Mouse (Mus musculus) limb, embryonic 14.5 days (tissue): ENCODE data around the gene Plxdc1. TPM values are rescaled to one million over a fixed set of nuclear protein-coding genes. Genes with fewer than 3 reads are reported as not detected.

Source experiments
- ATAC-seq: fragments of 200-750 bp; cut with Nextera tagmentation; 2 replicates; pipeline ENCODE4 v1.8.0; 2017; ENCODE audit warnings: low read depth, moderate number of reproducible peaks, moderate TSS enrichment; ENCODE audit not compliant: low FRiP score
- DNase-seq: peaks from one replicate; pipeline ENCODE4 v3.0.0-alpha.2; 2015; ENCODE audit warnings: low spot score
- H3K27ac ChIP-seq: fragments of 300-500 bp; sonication (generic); replicated peaks from 2 replicates; pipeline ENCODE4 v1.5.1; 2014; ENCODE audit warnings: low read depth, mild to moderate bottlenecking, low read length, moderate library complexity, mixed read lengths
- H3K27me3 ChIP-seq: fragments of 300-500 bp; sonication (generic); 2 replicates; pipeline ENCODE4 v1.6.1; 2014; ENCODE audit warnings: low read length, mixed read lengths; ENCODE audit not compliant: control insufficient read depth, insufficient read depth
- H3K36me3 ChIP-seq: fragments of 300-500 bp; sonication (generic); 2 replicates; pipeline ENCODE4 v1.6.1; 2014; ENCODE audit warnings: mild to moderate bottlenecking, low read length, moderate library complexity, mixed read lengths; ENCODE audit not compliant: control insufficient read depth, insufficient read depth
- H3K4me1 ChIP-seq: fragments of 300-500 bp; sonication (generic); 2 replicates; pipeline ENCODE4 v1.6.1; 2014; ENCODE audit warnings: antibody characterized with exemption, low read length, mixed read lengths; ENCODE audit not compliant: control insufficient read depth, insufficient read depth
- H3K4me2 ChIP-seq: fragments of 300-500 bp; sonication (generic); replicated peaks from 2 replicates; pipeline ENCODE4 v1.6.1; 2014; ENCODE audit warnings: low read depth, mild to moderate bottlenecking, low read length, moderate library complexity; ENCODE audit not compliant: severe bottlenecking
- H3K4me3 ChIP-seq: fragments of 300-500 bp; sonication (generic); replicated peaks from 2 replicates; pipeline ENCODE4 v1.5.1; 2014; ENCODE audit warnings: low read length
- H3K9ac ChIP-seq: fragments of 300-500 bp; sonication (generic); 2 replicates; pipeline ENCODE4 v1.6.1; 2014; ENCODE audit warnings: mild to moderate bottlenecking, low read depth, low read length, moderate library complexity; ENCODE audit not compliant: severe bottlenecking
- H3K9me3 ChIP-seq: fragments of 300-500 bp; sonication (generic); 2 replicates; pipeline ENCODE4 v1.6.1; 2016; ENCODE audit warnings: low read length; ENCODE audit not compliant: control insufficient read depth
- POLR2A ChIP-seq: fragments of 200-500 bp; IDR thresholded peaks from 2 replicates; pipeline ENCODE4 v1.8.0; 2012; ENCODE audit warnings: inconsistent platforms, mild to moderate bottlenecking, moderate library complexity, borderline replicate concordance; ENCODE audit not compliant: insufficient read depth, insufficient read length; ENCODE audit errors: extremely low read depth
- WGBS: fragments of 180-500 bp; shearing (Covaris S2); extraction: QIAGEN DNeasy Blood & Tissue Kit; methylation state at CpG from one replicate; pipeline ENCODE4 v1.1.7; 2014; 5-methylcytosine and 5-hydroxymethylcytosine counted together
- microRNA-seq: library from miRNA; unstranded; fragments of <30 nt; microRNA quantifications from one replicate; pipeline ENCODE4, GENCODE M21; 2016
- polyA plus RNA-seq, 2 experiments: library from polyadenylated mRNA; depleted of rRNA in 1 of 2; stranded (reverse) in 1 of 2; unstranded in 1 of 2; fragments of >200 nt; fragmentation: Nextera tagmentation in 1 of 2; extraction: Ambion mirVana in 1 of 2; gene quantifications; 2 replicates each; pipeline versions ENCODE4 v1.2.1 to v1.2.3; 2012 to 2014

Plxdc1 gene
- polyA plus RNA-seq, 2 experiments: 1.0 to 1.1 TPM

GRCm38 (mm10) chr11:97877341-97877740 lies 108.9 kb downstream of the Plxdc1 start:
- Histone ChIP-seq H3K4me1 (no peaks in the 10 kb centered on the region), H3K27ac (no peak overlapping the region), H3K9ac (no peak overlapping the region), H3K4me2 (no peak overlapping the region), H3K9me3 (no peaks in the 10 kb centered on the region), H3K36me3 (no peaks in the 10 kb centered on the region), H3K4me3 (no peak overlapping the region), H3K27me3 (no peaks in the 10 kb centered on the region)
- DNase-seq: no peak
- ATAC-seq: no peak
- TF ChIP-seq POLR2A: no peak
- 25% methylated on average over 2 of the region's 2 CpGs for WGBS

GRCm38 (mm10) chr11:97874396-97874795 lies 111.8 kb downstream of the Plxdc1 start:
- H3K36me3 ChIP-seq: no peaks in the 10 kb centered on the region
- ATAC-seq: no peak
- H3K4me2 ChIP-seq: no peak overlapping the region
- H3K9ac ChIP-seq: no peak overlapping the region
- 78% methylated on average over 1 of the region's 1 CpGs for WGBS
- no peak overlapping the region for H3K4me3 ChIP-seq
- TF ChIP-seq POLR2A: no peak
- no peaks in the 10 kb centered on the region for H3K27me3 ChIP-seq
- H3K9me3 ChIP-seq: no peaks in the 10 kb centered on the region
- no peak overlapping the region for H3K27ac ChIP-seq
- H3K4me1 ChIP-seq: no peaks in the 10 kb centered on the region
- DNase-seq: no peak

Small RNAs within 50 kb of the gene (microRNA-seq; reads per million reads assigned to microRNA genes)
- gene Gm22461 (not detected), gene Gm27597 (not detected)

Other genes with a start within 250 kb of the Plxdc1 start
- 34.4 and 37.4 TPM in 2 replicates for gene Pip4k2b, start 241.7 kb downstream of the Plxdc1 start, polyA plus RNA-seq (2012; rRNA removed)
- 2.2 and 2.3 TPM in 2 replicates for gene Pip4k2b, start 241.7 kb downstream of the Plxdc1 start, polyA plus RNA-seq (2014; fragmentation: Nextera tagmentation; extraction: Ambion mirVana)
- 20.6 and 22.0 TPM in 2 replicates for gene Cwc25, start 219.9 kb downstream of the Plxdc1 start, polyA plus RNA-seq (2012; rRNA removed)
- gene Cwc25, start 219.9 kb downstream of the Plxdc1 start, polyA plus RNA-seq (2014; fragmentation: Nextera tagmentation; extraction: Ambion mirVana): 11.6 and 11.7 TPM in 2 replicates
- gene 1700001P01Rik, start 210.5 kb downstream of the Plxdc1 start, polyA plus RNA-seq (2012; rRNA removed): 0.34 TPM in 1 of 2 replicates, not detected in the other
- 0.35 TPM in 1 of 2 replicates, not detected in the other for gene 1700001P01Rik, start 210.5 kb downstream of the Plxdc1 start, polyA plus RNA-seq (2014; fragmentation: Nextera tagmentation; extraction: Ambion mirVana)
- 456 and 903 TPM in 2 replicates for gene Rpl23, start 204.0 kb downstream of the Plxdc1 start, polyA plus RNA-seq (2012; rRNA removed)
- 730 and 764 TPM in 2 replicates for gene Rpl23, start 204.0 kb downstream of the Plxdc1 start, polyA plus RNA-seq (2014; fragmentation: Nextera tagmentation; extraction: Ambion mirVana)
- 105 and 120 TPM in 2 replicates for gene Lasp1, start 187.4 kb downstream of the Plxdc1 start, polyA plus RNA-seq (2012; rRNA removed)
- 95.7 and 103 TPM in 2 replicates for gene Lasp1, start 187.4 kb downstream of the Plxdc1 start, polyA plus RNA-seq (2014; fragmentation: Nextera tagmentation; extraction: Ambion mirVana)
- gene B230217C12Rik, start 145.7 kb downstream of the Plxdc1 start, polyA plus RNA-seq (2012; rRNA removed): 12.4 and 13.3 TPM in 2 replicates
- gene B230217C12Rik, start 145.7 kb downstream of the Plxdc1 start, polyA plus RNA-seq (2014; fragmentation: Nextera tagmentation; extraction: Ambion mirVana): 5.3 and 7.2 TPM in 2 replicates
- 0.58 and 1.0 TPM in 2 replicates for gene Fbxo47, start 102.3 kb downstream of the Plxdc1 start, polyA plus RNA-seq (2012; rRNA removed)
- gene Fbxo47, start 102.3 kb downstream of the Plxdc1 start, polyA plus RNA-seq (2014; fragmentation: Nextera tagmentation; extraction: Ambion mirVana): 0.22 and 0.82 TPM in 2 replicates
- gene Arl5c, start 9.7 kb upstream of the Plxdc1 start, polyA plus RNA-seq (2012; rRNA removed): 2.4 and 2.7 TPM in 2 replicates
- gene Arl5c, start 9.7 kb upstream of the Plxdc1 start, polyA plus RNA-seq (2014; fragmentation: Nextera tagmentation; extraction: Ambion mirVana): 6.1 and 7.4 TPM in 2 replicates
- 51.4 and 54.1 TPM in 2 replicates for gene Cacnb1, start 36.6 kb upstream of the Plxdc1 start, polyA plus RNA-seq (2012; rRNA removed)
- 20.9 and 21.5 TPM in 2 replicates for gene Cacnb1, start 36.6 kb upstream of the Plxdc1 start, polyA plus RNA-seq (2014; fragmentation: Nextera tagmentation; extraction: Ambion mirVana)
- gene Rpl19, start 40.3 kb upstream of the Plxdc1 start, polyA plus RNA-seq (2012; rRNA removed): 1,201 and 1,869 TPM in 2 replicates
- 1,151 and 1,199 TPM in 2 replicates for gene Rpl19, start 40.3 kb upstream of the Plxdc1 start, polyA plus RNA-seq (2014; fragmentation: Nextera tagmentation; extraction: Ambion mirVana)
- 1.4 and 1.6 TPM in 2 replicates for gene Stac2, start 67.0 kb upstream of the Plxdc1 start, polyA plus RNA-seq (2012; rRNA removed)
- 0.70 and 1.0 TPM in 2 replicates for gene Stac2, start 67.0 kb upstream of the Plxdc1 start, polyA plus RNA-seq (2014; fragmentation: Nextera tagmentation; extraction: Ambion mirVana)
- gene Fbxl20, start 164.0 kb upstream of the Plxdc1 start, polyA plus RNA-seq (2012; rRNA removed): 18.4 and 22.5 TPM in 2 replicates
- gene Fbxl20, start 164.0 kb upstream of the Plxdc1 start, polyA plus RNA-seq (2014; fragmentation: Nextera tagmentation; extraction: Ambion mirVana): 17.8 and 18.4 TPM in 2 replicates
- 27.9 and 28.5 TPM in 2 replicates for gene Med1, start 206.8 kb upstream of the Plxdc1 start, polyA plus RNA-seq (2012; rRNA removed)
- gene Med1, start 206.8 kb upstream of the Plxdc1 start, polyA plus RNA-seq (2014; fragmentation: Nextera tagmentation; extraction: Ambion mirVana): 51.3 and 59.4 TPM in 2 replicates
- gene Cdk12, start 216.6 kb upstream of the Plxdc1 start, polyA plus RNA-seq (2012; rRNA removed): 25.7 and 27.0 TPM in 2 replicates
- gene Cdk12, start 216.6 kb upstream of the Plxdc1 start, polyA plus RNA-seq (2014; fragmentation: Nextera tagmentation; extraction: Ambion mirVana): 13.6 and 14.5 TPM in 2 replicates